Mouse (Mus musculus) midbrain, postnatal 0 days (tissue): Measurements from ENCODE around the gene Bckdhb. TPM values are rescaled to one million over a fixed set of nuclear protein-coding genes. Genes with fewer than 3 reads are reported as not detected.
"Not testable (repeated sequence)": the region's sequence is repeated elsewhere in the genome, so short reads cannot be mapped to it uniquely, and the experiment has no call there.

Experiments
- ATAC-seq: fragments of 200-750 bp; cut with Nextera tagmentation; 2 replicates; pipeline ENCODE4 v1.8.0; 2017; ENCODE audit warnings: moderate number of reproducible peaks, mild to moderate bottlenecking, moderate TSS enrichment, moderate library complexity; ENCODE audit not compliant: low FRiP score
- DNase-seq: peaks from one replicate; pipeline ENCODE4 v3.0.0-alpha.2; 2015; ENCODE audit warnings: low spot score
- H3K27ac ChIP-seq: fragments of 300-500 bp; sonication (generic); 2 replicates; pipeline ENCODE4 v1.5.1; 2014; ENCODE audit warnings: low read depth, mild to moderate bottlenecking, low read length, mixed read lengths
- H3K27me3 ChIP-seq: fragments of 300-500 bp; sonication (generic); 2 replicates; pipeline ENCODE4 v1.6.1; 2014; ENCODE audit warnings: low read length, control low read depth, mixed read lengths; ENCODE audit not compliant: insufficient read depth
- H3K36me3 ChIP-seq: fragments of 300-500 bp; sonication (generic); 2 replicates; pipeline ENCODE4 v1.6.1; 2014; ENCODE audit warnings: low read length, control low read depth, mixed read lengths; ENCODE audit not compliant: insufficient read depth
- H3K4me1 ChIP-seq: fragments of 300-500 bp; sonication (generic); 2 replicates; pipeline ENCODE4 v1.6.1; 2014; ENCODE audit warnings: mild to moderate bottlenecking, control low read depth, antibody characterized with exemption, low read length, mixed read lengths; ENCODE audit not compliant: insufficient read depth
- H3K4me2 ChIP-seq: fragments of 300-500 bp; sonication (generic); 2 replicates; pipeline ENCODE4 v1.6.1; 2014; ENCODE audit warnings: low read depth, mild to moderate bottlenecking, low read length, mixed read lengths; ENCODE audit not compliant: poor library complexity, severe bottlenecking
- H3K4me3 ChIP-seq: fragments of 300-500 bp; sonication (generic); 2 replicates; pipeline ENCODE4 v1.5.1; 2014; ENCODE audit warnings: low read depth, mild to moderate bottlenecking, low read length, moderate library complexity
- H3K9ac ChIP-seq: fragments of 300-500 bp; sonication (generic); replicated peaks from 2 replicates; pipeline ENCODE4 v1.6.1; 2014; ENCODE audit warnings: mild to moderate bottlenecking, low read length, moderate library complexity, mixed read lengths; ENCODE audit not compliant: poor library complexity, severe bottlenecking
- H3K9me3 ChIP-seq: fragments of 300-500 bp; sonication (generic); 2 replicates; pipeline ENCODE4 v1.6.1; 2016; ENCODE audit warnings: low read length, control low read depth
- CTCF ChIP-seq: IDR thresholded peaks from 2 replicates; pipeline ENCODE4 v1.5.1; 2016; ENCODE audit warnings: antibody characterized with exemption, mild to moderate bottlenecking
- WGBS: fragments of 180-500 bp; shearing (Covaris S2); extraction: QIAGEN DNeasy Blood & Tissue Kit; methylation state at CpG from one replicate; pipeline ENCODE4 v1.1.7; 2014; 5-methylcytosine and 5-hydroxymethylcytosine counted together
- polyA plus RNA-seq: library from polyadenylated mRNA; unstranded; fragments of >200 nt; fragmentation: Nextera tagmentation; extraction: Ambion mirVana; gene quantifications from 2 replicates; pipeline ENCODE4 v1.2.1, GENCODE M21; 2015
- total RNA-seq: library from RNA; depleted of rRNA; stranded (reverse); fragments of >200 nt; gene quantifications from 2 replicates; pipeline ENCODE4 v1.2.3, GENCODE M21; 2014

Bckdhb gene
- total and polyA plus RNA-seq, 2 experiments from 2014 or later, result 23.5 to 29.9 TPM

DNA sequence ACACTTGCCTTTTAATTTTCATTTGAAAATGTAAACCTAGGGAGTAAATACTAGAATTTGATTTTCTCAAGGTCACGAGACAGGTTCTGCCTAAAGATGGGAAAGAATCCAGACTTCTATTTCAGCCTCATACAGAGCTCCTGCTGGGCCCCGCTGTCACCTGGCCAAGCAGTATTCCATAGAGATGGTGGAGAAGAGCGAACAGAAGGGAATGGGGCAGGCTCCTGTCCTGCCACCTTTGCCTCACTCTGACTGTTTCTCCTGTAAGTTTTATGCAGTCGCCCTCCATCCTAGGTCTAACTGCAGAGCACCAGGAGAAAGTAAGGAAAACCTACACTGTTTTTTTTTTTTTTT is 720 bp downstream of the Bckdhb start:
- Histone ChIP-seq H3K9me3 (no peaks in the 10 kb centered on the region), H3K4me1 (no peaks in the 10 kb centered on the region), H3K36me3 (no peaks in the 10 kb centered on the region), H3K9ac (peak overlapping the region; percentile 63; the same call in 1 of the 2 replicates), H3K27me3 (no peaks in the 10 kb centered on the region), H3K4me2 (peak overlapping the region; percentile 77), H3K27ac (no peak overlapping the region), H3K4me3 (peak overlapping the region; percentile 67)
- ATAC-seq (no peak), DNase-seq (no peak)
- no peak for TF ChIP-seq CTCF
- 64% methylated on average over 4 of the region's 4 CpGs for WGBS

DNA sequence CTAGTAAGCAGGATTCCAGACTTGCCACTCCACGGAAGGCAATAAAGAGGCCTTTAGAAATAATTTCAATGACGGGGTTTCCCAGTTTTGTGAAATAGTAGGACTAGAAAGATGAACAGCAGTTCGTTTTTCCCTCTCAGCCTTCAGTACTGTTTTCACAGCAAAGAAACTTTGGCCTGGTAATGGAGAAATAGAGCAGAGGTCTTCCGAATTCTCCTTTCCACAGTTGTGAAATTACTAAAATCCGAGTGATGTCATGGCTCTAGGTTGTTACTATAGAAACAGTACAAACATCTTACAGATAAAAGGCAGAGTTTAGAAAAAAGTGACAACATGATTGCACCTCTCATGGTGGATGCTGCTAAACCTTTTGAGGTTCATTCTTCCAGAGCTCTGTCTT is 1.4 kb downstream of the Bckdhb start:
- DNase-seq (no peak), ATAC-seq (no peak)
- TF ChIP-seq CTCF, result no peak
- WGBS, result 76% methylated on average over 5 of the region's 5 CpGs
- H3K4me1 ChIP-seq, result no peaks in the 10 kb centered on the region
- no peaks in the 10 kb centered on the region for H3K27me3 ChIP-seq
- H3K9me3 ChIP-seq, result no peaks in the 10 kb centered on the region
- H3K4me3 ChIP-seq, result no peak overlapping the region
- H3K27ac ChIP-seq, result no peak overlapping the region
- H3K9ac ChIP-seq, result no peak overlapping the region
- 0 out of 2 replicates have a peak overlapping the region, but pooled peaks have one; percentile 77 for H3K4me2 ChIP-seq
- H3K36me3 ChIP-seq, result no peaks in the 10 kb centered on the region

DNA sequence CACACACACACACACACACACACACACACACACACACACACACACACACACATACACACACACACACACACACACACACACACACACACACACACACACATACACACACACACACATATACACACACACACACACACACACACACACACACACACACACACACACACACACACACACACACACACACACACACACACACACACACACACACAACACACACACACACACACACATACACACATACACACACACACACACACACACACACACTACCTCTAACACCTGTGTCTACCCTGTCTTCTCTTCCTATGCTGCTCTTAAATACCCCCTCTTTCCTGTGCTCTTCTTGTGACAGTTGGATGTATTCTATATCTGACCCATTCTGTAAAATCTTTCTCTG is 14.6 kb downstream of the Bckdhb start:
- H3K4me2 ChIP-seq, H3K4me1 ChIP-seq, H3K27me3 ChIP-seq, H3K4me3 ChIP-seq, ATAC-seq, H3K36me3 ChIP-seq, H3K27ac ChIP-seq, DNase-seq, H3K9ac ChIP-seq: not testable (repeated sequence)
- 0 out of 2 replicates have a peak, but pooled peaks cover 13% of the 10 kb centered on the region for H3K9me3 ChIP-seq

DNA sequence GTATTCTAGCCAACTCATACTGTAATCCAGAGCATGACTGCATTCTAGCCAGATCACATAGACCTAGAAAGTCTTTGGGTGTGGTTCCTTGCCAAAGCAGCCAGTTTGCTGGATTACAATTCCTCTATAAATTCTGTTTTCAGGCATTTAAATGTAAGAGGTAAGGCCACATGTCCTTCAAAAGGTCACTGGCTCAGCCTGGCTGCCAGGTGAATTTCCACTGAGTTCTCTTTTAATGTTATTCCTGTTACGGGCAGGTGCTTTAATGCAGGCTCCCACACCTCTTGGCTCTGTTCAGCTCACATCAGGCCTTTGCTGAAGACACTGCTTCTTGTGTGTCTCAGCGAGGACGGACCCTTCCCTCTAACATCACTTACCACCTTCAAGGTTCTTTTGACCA is 15.1 kb downstream of the Bckdhb start:
- Histone ChIP-seq H3K4me2 (no peak overlapping the region), H3K4me1 (no peaks in the 10 kb centered on the region), H3K4me3 (no peak overlapping the region), H3K9ac (no peak overlapping the region), H3K36me3 (no peaks in the 10 kb centered on the region), H3K27me3 (no peaks in the 10 kb centered on the region), H3K9me3 (0 out of 2 replicates have a peak, but pooled peaks cover 13% of the 10 kb centered on the region), H3K27ac (no peak overlapping the region)
- TF ChIP-seq CTCF, result no peak
- ATAC-seq (no peak), DNase-seq (no peak)
- WGBS, result 93% methylated on average over 3 of the region's 3 CpGs

DNA sequence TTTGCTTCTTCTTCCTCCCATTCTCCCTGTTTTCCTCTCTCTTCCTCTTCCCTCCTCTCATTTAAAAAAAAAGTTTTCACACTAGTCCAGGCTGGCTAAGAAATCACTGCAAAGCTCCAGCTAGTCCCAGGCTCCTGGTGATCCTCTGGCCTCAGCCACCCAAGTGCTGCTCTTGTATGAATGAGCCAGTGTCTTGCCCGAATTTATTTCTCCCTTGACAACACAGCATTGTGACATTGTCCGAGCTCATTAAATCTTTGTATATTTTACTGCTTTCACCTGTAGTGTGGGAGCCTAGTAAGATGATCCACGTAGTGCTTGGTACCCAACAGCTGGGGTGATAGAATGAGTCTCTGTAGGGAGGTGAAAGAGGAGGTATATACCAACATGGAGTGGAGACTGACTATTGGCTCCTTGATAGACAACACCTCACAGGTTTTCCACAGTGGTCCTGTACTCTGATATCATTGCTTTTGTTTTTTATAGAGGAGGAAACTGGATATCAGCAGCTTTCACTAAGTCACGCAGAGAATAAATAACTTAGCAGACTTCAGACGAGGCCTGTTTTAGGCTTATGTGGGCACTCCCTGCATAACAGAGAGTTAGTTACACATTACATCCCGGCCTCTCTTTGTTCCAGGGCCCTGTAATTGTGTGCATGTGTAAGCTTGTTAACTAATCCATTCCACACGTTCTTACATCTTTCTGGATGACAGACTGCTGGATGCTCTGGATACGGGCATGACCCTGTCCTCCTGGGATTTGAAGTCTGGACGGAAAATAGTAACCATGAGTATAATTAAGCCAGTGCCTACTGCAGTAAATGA is 15.8 kb downstream of the Bckdhb start:
- 72% methylated on average over 9 of the region's 9 CpGs for WGBS
- no peaks in the 10 kb centered on the region for H3K4me1 ChIP-seq
- ATAC-seq, result no peak
- no peaks in the 10 kb centered on the region for H3K27me3 ChIP-seq
- no peak overlapping the region for H3K4me2 ChIP-seq
- no peak for DNase-seq
- no peak for TF ChIP-seq CTCF
- no peaks in the 10 kb centered on the region for H3K36me3 ChIP-seq
- no peak overlapping the region for H3K4me3 ChIP-seq
- no peak overlapping the region for H3K9ac ChIP-seq
- H3K9me3 ChIP-seq, result 0 out of 2 replicates have a peak, but pooled peaks cover 13% of the 10 kb centered on the region
- no peak overlapping the region for H3K27ac ChIP-seq

DNA sequence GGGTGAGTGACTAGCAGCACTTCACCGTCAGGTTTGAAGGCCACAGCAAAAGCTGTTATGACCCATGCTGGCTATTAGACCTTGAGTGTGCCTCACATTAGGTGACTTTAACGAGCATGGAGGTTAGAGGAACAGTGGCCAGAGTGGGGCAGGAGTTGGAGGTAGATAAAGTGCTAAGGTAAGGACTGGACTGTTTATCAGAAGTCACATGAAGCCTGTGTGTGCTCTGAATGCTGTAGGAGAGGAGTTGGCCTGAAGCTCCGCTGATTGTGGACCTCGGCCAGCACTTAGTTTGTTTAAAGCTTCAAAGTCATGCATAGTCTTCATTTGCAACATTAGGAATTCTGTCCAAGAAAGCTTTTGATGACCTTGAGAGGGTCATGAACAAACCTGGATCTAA is 26.4 kb downstream of the Bckdhb start:
- Histone ChIP-seq H3K4me2 (no peak overlapping the region), H3K9me3 (no peaks in the 10 kb centered on the region), H3K4me1 (no peaks in the 10 kb centered on the region), H3K4me3 (no peak overlapping the region), H3K36me3 (no peaks in the 10 kb centered on the region), H3K9ac (no peak overlapping the region), H3K27ac (no peak overlapping the region), H3K27me3 (no peaks in the 10 kb centered on the region)
- TF ChIP-seq CTCF, result no peak
- DNase-seq, result no peak
- ATAC-seq, result no peak
- WGBS, result 92% methylated on average over 4 of the region's 4 CpGs
